Mouse (Mus musculus) MEL (cell line): ENCODE measurements around the gene Btbd11. TPM values are rescaled to one million over a fixed set of nuclear protein-coding genes. Genes with fewer than 3 reads are reported as not detected.

ENCODE experiments used
- DNase-seq: peaks from one replicate; pipeline ENCODE4 v3.0.0; 2011; ENCODE audit warnings: low read depth, low spot score
- H3K27ac ChIP-seq: 2 replicates; pipeline ENCODE4 v1.5.1; 2012; ENCODE audit warnings: low read depth, mild to moderate bottlenecking, control low read depth, low read length, moderate library complexity; ENCODE audit not compliant: control insufficient read depth
- H3K27me3 ChIP-seq, 2 experiments: fragments of 150-350 bp in 1 of 2; sonication (generic) in 1 of 2; 2 replicates each; pipeline ENCODE4 v1.6.1; 2012; ENCODE audit warnings: low read length in 2 of 2, mild to moderate bottlenecking in 2 of 2, improper control_type of control experiment in 1 of 2, moderate library complexity in 1 of 2; ENCODE audit not compliant: insufficient read depth in 2 of 2, control insufficient read depth in 1 of 2
- H3K36me3 ChIP-seq, 2 experiments: 2 replicates each; pipeline ENCODE4 v1.6.1; 2012 to 2014; ENCODE audit warnings: low read length in 2 of 2, improper control_type of control experiment in 1 of 2, inconsistent platforms in 1 of 2, mild to moderate bottlenecking in 1 of 2; ENCODE audit not compliant: insufficient read depth in 2 of 2, control insufficient read depth in 1 of 2
- H3K4me1 ChIP-seq, 2 experiments: fragments of 150-350 bp in 1 of 2; sonication (generic) in 1 of 2; 2 replicates each; pipeline ENCODE4 v1.6.1; 2012; ENCODE audit warnings: low read length in 2 of 2, improper control_type of control experiment in 1 of 2, mild to moderate bottlenecking in 1 of 2; ENCODE audit not compliant: insufficient read depth in 2 of 2, control insufficient read depth in 1 of 2
- H3K4me3 ChIP-seq, 2 experiments: fragments of 150-350 bp in 1 of 2; sonication (generic) in 1 of 2; 2 replicates each; pipeline ENCODE4 v1.5.1; 2012; ENCODE audit warnings: low read depth in 2 of 2, low read length in 2 of 2, mild to moderate bottlenecking in 2 of 2, moderate library complexity in 2 of 2, control low read depth in 1 of 2, improper control_type of control experiment in 1 of 2; ENCODE audit not compliant: control insufficient read depth in 1 of 2, insufficient read depth in 1 of 2
- H3K79me2 ChIP-seq: 2 replicates; pipeline ENCODE4 v1.6.1; 2012; ENCODE audit warnings: mild to moderate bottlenecking, low read length, moderate library complexity; ENCODE audit not compliant: control insufficient read depth, poor library complexity, insufficient read depth
- H3K9ac ChIP-seq: 2 replicates; pipeline ENCODE4 v1.6.1; 2012; ENCODE audit warnings: low read depth, mild to moderate bottlenecking, control low read depth, low read length, moderate library complexity; ENCODE audit not compliant: control insufficient read depth, poor library complexity, severe bottlenecking
- H3K9me3 ChIP-seq: fragments of 150-350 bp; sonication (generic); replicated peaks from 2 replicates; pipeline ENCODE4 v1.6.1; 2012; ENCODE audit warnings: mild to moderate bottlenecking, low read length, improper control_type of control experiment, moderate library complexity; ENCODE audit not compliant: insufficient read depth
- BHLHE40 ChIP-seq: IDR thresholded peaks from 2 replicates; pipeline ENCODE4 v1.6.1; 2012; ENCODE audit warnings: low read depth, mild to moderate bottlenecking, inconsistent platforms, low read length, improper control_type of control experiment, borderline replicate concordance
- CTCF ChIP-seq, 3 experiments: IDR thresholded peaks in 2 of 3; conservative IDR thresholded peaks in 1 of 3; 2 replicates each; pipeline ENCODE4 v1.5.1; 2011 to 2012; ENCODE audit warnings: low read length in 3 of 3, low read depth in 2 of 3, mild to moderate bottlenecking in 2 of 3, improper control_type of control experiment in 1 of 3, inconsistent platforms in 1 of 3, mixed read lengths in 1 of 3, moderate library complexity in 1 of 3; ENCODE audit not compliant: control insufficient read depth in 1 of 3, insufficient read depth in 1 of 3, poor library complexity in 1 of 3, severe bottlenecking in 1 of 3
- ELF1 ChIP-seq: IDR thresholded peaks from 2 replicates; pipeline ENCODE4 v1.6.1; 2014; ENCODE audit warnings: low read depth, mild to moderate bottlenecking, inconsistent platforms, low read length, improper control_type of control experiment, moderate library complexity
- EP300 ChIP-seq, 2 experiments: IDR thresholded peaks; 2 replicates each; pipeline ENCODE4 v1.6.1; 2011; ENCODE audit warnings: improper control_type of control experiment in 2 of 2, low read length in 2 of 2, low read depth in 1 of 2, mild to moderate bottlenecking in 1 of 2
- GATA1 ChIP-seq: IDR thresholded peaks from 2 replicates; pipeline ENCODE4 v1.6.1; 2011; ENCODE audit warnings: low read depth, low read length, improper control_type of control experiment
- JUND ChIP-seq: IDR thresholded peaks from 2 replicates; pipeline ENCODE4 v1.6.1; 2011; ENCODE audit warnings: low read depth, mild to moderate bottlenecking, improper control_type of control experiment, low read length
- MAFK ChIP-seq: IDR thresholded peaks from 2 replicates; pipeline ENCODE4 v1.6.1; 2011; ENCODE audit warnings: low read depth, mild to moderate bottlenecking, low read length, improper control_type of control experiment, borderline replicate concordance
- MAX ChIP-seq: IDR thresholded peaks from 2 replicates; pipeline ENCODE4 v1.6.1; 2011; ENCODE audit warnings: low read length, improper control_type of control experiment
- MXI1 ChIP-seq: IDR thresholded peaks from 2 replicates; pipeline ENCODE4 v1.6.1; 2011; ENCODE audit warnings: mild to moderate bottlenecking, low read depth, low read length, improper control_type of control experiment
- MYC ChIP-seq: IDR thresholded peaks from 2 replicates; pipeline ENCODE4 v1.6.1; 2011; ENCODE audit warnings: low read depth, mild to moderate bottlenecking, low read length, improper control_type of control experiment, moderate library complexity
- NELFE ChIP-seq: IDR thresholded peaks from 2 replicates; pipeline ENCODE4 v1.6.1; 2011; ENCODE audit warnings: low read depth, low read length, improper control_type of control experiment
- POLR2AphosphoS2 ChIP-seq: IDR thresholded peaks from 2 replicates; pipeline ENCODE4 v1.6.1; 2011; ENCODE audit warnings: low read length, improper control_type of control experiment
- USF2 ChIP-seq, 2 experiments: IDR thresholded peaks; 2 replicates each; pipeline ENCODE4 v1.6.1; 2011 to 2012; ENCODE audit warnings: improper control_type of control experiment in 2 of 2, low read length in 2 of 2, borderline replicate concordance in 1 of 2, inconsistent platforms in 1 of 2, low read depth in 1 of 2, mild to moderate bottlenecking in 1 of 2; ENCODE audit not compliant: insufficient read depth in 1 of 2
- ZMIZ1 ChIP-seq: IDR thresholded peaks from 2 replicates; pipeline ENCODE4 v1.6.1; 2012; ENCODE audit warnings: low read depth, mild to moderate bottlenecking, inconsistent platforms, low read length, improper control_type of control experiment, moderate library complexity
- ZNF384 ChIP-seq: IDR thresholded peaks from 2 replicates; pipeline ENCODE4 v1.6.1; 2012; ENCODE audit warnings: low read depth, mild to moderate bottlenecking, inconsistent platforms, low read length, improper control_type of control experiment
- polyA plus RNA-seq, 2 experiments: library from polyadenylated mRNA; stranded (reverse) in 1 of 2; unstranded in 1 of 2; fragments of >175 nt in 1 of 2; fragments of >200 nt in 1 of 2; gene quantifications; 2 replicates each; pipeline versions ENCODE4 v1.2.1 to v1.2.4; 2012; ENCODE audit warnings: low replicate concordance in 2 of 2, low read depth in 1 of 2; ENCODE audit not compliant: insufficient read length in 2 of 2, insufficient read depth in 1 of 2, missing spikeins in 1 of 2
- total RNA-seq: library from RNA; depleted of rRNA; stranded (reverse); fragments of 300-350 nt; gene quantifications from 2 replicates; pipeline ENCODE4 v1.2.3, GENCODE M21; 2012

The Btbd11 gene
- total and polyA plus RNA-seq, 3 experiments, result not detected

GRCm38 (mm10) chr10:85526657-85527056 lies 140.0 kb downstream of the Btbd11 start:
- Histone ChIP-seq H3K9me3 (no peaks in the 10 kb centered on the region), H3K27ac (no peak overlapping the region), H3K9ac (no peak overlapping the region), H3K79me2 (no peaks in the 10 kb centered on the region), H3K36me3 (no peaks in the 10 kb centered on the region), H3K4me1 (no peaks in the 10 kb centered on the region), H3K27me3 (no peaks in the 10 kb centered on the region; a peak in 1 of 4 replicates), H3K4me3 (no peak overlapping the region)
- DNase-seq, result no peak
- no peak for TF ChIP-seq ZMIZ1
- TF ChIP-seq MXI1, result no peak
- no peak for TF ChIP-seq ZNF384
- TF ChIP-seq MAX, result no peak
- TF ChIP-seq EP300 (IDR thresholded peaks at IDR 0.05; ENCODE audit: low read depth in 1 of 2, low read length in 2 of 2), result no peak

- no peak overlapping the region for H3K9ac ChIP-seq
Measured at GRCm38 (mm10) chr10:85527722-85528121, 141.1 kb downstream of the Btbd11 start.

GRCm38 (mm10) chr10:85533192-85533710 lies 146.6 kb downstream of the Btbd11 start:
- Histone ChIP-seq H3K79me2 (no peaks in the 10 kb centered on the region), H3K36me3 (no peaks in the 10 kb centered on the region), H3K4me1 (no peaks in the 10 kb centered on the region), H3K9me3 (no peaks in the 10 kb centered on the region), H3K27me3 (no peaks in the 10 kb centered on the region), H3K9ac (no peak overlapping the region), H3K27ac (no peak overlapping the region), H3K4me3 (no peak overlapping the region)
- DNase-seq, result no peak
- TF ChIP-seq USF2 (IDR thresholded peaks at IDR 0.05; ENCODE audit: borderline replicate concordance in 1 of 2, insufficient read depth in 1 of 2, low read depth in 1 of 2, low read length in 2 of 2) (no peak), MYC (no peak), JUND (no peak), GATA1 (no peak), MXI1 (no peak)

More at GRCm38 (mm10) chr10:85527722-85528121, 141.1 kb downstream of the Btbd11 start:
- Histone ChIP-seq H3K79me2 (no peaks in the 10 kb centered on the region), H3K4me1 (no peaks in the 10 kb centered on the region), H3K27me3 (no peaks in the 10 kb centered on the region), H3K36me3 (no peaks in the 10 kb centered on the region), H3K9me3 (no peaks in the 10 kb centered on the region), H3K4me3 (no peak overlapping the region), H3K27ac (no peak overlapping the region)
- TF ChIP-seq POLR2AphosphoS2 (no peak), ELF1 (no peak), ZMIZ1 (no peak), CTCF (IDR thresholded peaks at IDR 0.05 in 2 of 3, conservative IDR thresholded peaks at IDR 0.05 in 1 of 3; ENCODE audit: control insufficient read depth in 1 of 3, insufficient read depth in 1 of 3, low read depth in 2 of 3, low read length in 3 of 3, poor library complexity in 1 of 3, severe bottlenecking in 1 of 3) (no peak), MAFK (no peak), BHLHE40 (no peak), NELFE (no peak)
- no peak for DNase-seq
